Mouse (Mus musculus) erythroblast, embryonic 14.5 days (primary cell): ENCODE data around the gene Egln1. TPM values are rescaled to one million over a fixed set of nuclear protein-coding genes. Genes with fewer than 3 reads are reported as not detected.
A peak's percentile ranks its signal among the peaks of the same experiment; 100 is the strongest.

Experiments
- H3K27me3 ChIP-seq: 2 replicates; pipeline ENCODE4 v1.6.1; 2012; ENCODE audit warnings: inconsistent platforms; ENCODE audit not compliant: control insufficient read depth
- H3K36me3 ChIP-seq: 2 replicates; pipeline ENCODE4 v1.6.1; 2012; ENCODE audit warnings: mild to moderate bottlenecking, inconsistent platforms; ENCODE audit not compliant: control insufficient read depth
- H3K4me1 ChIP-seq: 2 replicates; pipeline ENCODE4 v1.6.1; 2012; ENCODE audit warnings: inconsistent platforms; ENCODE audit not compliant: control insufficient read depth
- H3K4me3 ChIP-seq: replicated peaks from 2 replicates; pipeline ENCODE3; 2012; ENCODE audit warnings: moderate library complexity, mild to moderate bottlenecking, inconsistent platforms
- H3K9me3 ChIP-seq: 2 replicates; pipeline ENCODE4 v1.6.1; 2012; ENCODE audit warnings: low read length, inconsistent platforms, mixed read lengths; ENCODE audit not compliant: control insufficient read depth
- GATA1 ChIP-seq: IDR thresholded peaks from 2 replicates; pipeline ENCODE4 v1.6.1; 2012; ENCODE audit warnings: low read length, inconsistent platforms, mixed read lengths
- TAL1 ChIP-seq: IDR thresholded peaks from 3 replicates; pipeline ENCODE4 v1.6.1; 2012; ENCODE audit warnings: low read length, inconsistent platforms, mixed read lengths
- polyA plus RNA-seq: library from polyadenylated mRNA; stranded (reverse); fragments of >175 nt; gene quantifications from 2 replicates; pipeline ENCODE4 v1.2.3, GENCODE M21; 2012

The Egln1 gene
- polyA plus RNA-seq, 1 experiment: 0.56 TPM

DNA sequence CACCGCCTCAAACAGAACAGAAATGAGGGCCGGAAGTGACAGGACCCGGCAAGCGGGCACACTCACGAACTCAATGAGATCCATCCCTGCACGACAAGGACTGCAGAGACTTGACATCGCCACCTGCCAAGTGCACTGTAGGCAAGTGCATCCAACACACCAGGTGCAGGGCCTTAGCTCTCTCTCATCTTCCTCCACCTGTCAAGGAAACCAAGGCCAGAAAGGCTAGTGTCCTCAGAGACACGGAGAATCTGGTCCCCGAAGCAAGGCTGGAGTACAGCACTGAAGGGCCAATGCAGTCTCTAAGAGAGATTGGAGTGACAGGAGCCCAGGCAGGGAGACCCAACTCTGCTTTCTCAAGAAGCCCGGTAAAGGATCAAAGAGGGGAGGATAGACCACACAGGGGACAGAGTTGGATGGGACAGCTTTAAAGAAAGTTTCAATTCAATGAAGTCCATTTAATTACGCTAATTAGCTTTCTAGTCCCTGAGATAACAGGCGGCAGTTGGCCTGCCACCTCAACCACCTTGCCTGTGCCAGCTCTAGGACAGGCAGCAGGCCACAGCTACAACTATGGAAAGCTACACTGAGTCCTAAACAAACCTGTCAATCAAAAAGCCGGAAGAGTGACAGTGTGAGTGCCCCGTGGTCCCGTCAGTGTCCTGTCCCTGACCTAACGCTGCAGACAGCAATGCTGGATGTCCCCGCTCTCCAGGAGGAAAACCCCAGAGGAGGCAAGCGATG is 31.2 kb downstream of the Egln1 start:
- H3K27me3 ChIP-seq: no peaks in the 10 kb centered on the region
- TF ChIP-seq GATA1 (no peak), TAL1 (no peak)
- peaks cover 7% of the 10 kb centered on the region for H3K4me1 ChIP-seq
- peaks cover 19% of the 10 kb centered on the region for H3K36me3 ChIP-seq
- no peaks in the 10 kb centered on the region; the same call in 1 of the 2 replicates for H3K9me3 ChIP-seq
- H3K4me3 ChIP-seq: no peak overlapping the region

DNA sequence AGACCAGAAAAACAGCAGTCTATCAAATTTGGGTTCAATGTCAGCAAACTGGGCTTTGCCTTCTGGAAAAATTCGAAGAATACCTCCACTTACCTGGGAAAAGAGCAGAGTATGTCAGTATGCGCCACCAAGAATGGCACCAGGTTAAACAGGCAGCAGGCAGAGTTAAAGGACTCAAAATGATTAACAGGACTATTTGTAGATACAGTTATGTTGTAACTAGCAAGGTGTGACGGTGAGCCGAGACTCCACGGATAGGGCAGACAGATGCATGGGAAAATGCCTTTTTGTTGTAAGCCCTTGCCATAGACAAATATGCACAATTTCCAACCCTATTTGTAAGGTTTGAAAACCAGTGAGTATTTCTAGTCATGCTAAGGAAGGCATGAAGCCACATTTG is 35.1 kb downstream of the Egln1 start:
- no peak overlapping the region for H3K4me3 ChIP-seq
- TF ChIP-seq TAL1 (no peak), GATA1 (no peak)
- peaks cover 53% of the 10 kb centered on the region for H3K36me3 ChIP-seq
- no peaks in the 10 kb centered on the region for H3K4me1 ChIP-seq
- H3K27me3 ChIP-seq: no peaks in the 10 kb centered on the region
- peaks cover 5% of the 10 kb centered on the region for H3K9me3 ChIP-seq

DNA sequence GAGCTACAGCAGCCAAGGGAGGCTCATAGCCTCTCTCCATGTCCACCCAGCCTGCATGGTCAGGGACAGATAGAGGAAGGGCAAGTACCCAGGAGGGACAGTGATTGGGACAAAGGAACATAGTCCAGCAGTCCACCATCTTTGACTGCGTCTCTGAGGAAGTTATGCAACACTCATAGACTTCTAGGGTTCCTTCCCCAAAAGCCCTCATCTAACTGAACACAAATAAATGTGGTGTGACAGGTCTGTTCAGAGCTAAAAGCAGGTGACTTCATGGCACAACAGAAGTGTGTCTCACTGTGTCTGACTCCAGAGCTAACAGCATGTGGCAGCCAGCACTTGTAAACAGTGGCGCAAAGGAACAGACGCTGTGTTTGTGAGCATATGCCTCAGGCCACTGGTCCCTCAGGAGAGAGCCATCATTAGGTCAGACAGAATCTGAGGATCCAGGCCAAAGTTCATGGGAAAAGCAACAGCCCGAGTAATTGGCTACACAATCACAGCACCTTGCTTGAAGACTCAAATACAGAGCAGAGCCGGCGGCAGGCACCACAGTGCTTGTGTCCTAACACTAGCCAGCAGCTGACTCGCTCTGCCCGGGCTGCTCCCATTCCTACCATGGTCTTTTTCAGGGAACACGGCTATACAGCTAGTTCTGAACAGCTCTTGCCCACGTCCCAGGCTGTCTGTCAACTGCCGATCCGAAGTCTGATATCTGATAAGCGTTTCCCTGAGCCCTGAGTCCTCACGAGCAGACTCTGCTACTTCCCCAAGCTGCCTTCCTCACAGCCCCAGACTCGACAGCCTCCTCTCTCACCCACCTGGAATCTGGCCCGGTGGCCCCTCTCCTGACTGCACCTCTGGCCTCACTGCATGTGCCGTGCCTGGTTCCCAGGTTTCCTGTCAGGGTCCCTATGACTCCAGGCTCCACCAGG is 36.9 kb downstream of the Egln1 start:
- Histone ChIP-seq H3K27me3 (no peaks in the 10 kb centered on the region), H3K36me3 (peaks cover 72% of the 10 kb centered on the region), H3K4me3 (no peak overlapping the region), H3K4me1 (no peaks in the 10 kb centered on the region), H3K9me3 (peaks cover 5% of the 10 kb centered on the region)
- no peak for TF ChIP-seq TAL1
- no peak for TF ChIP-seq GATA1

GRCm38 (mm10) chr8:124910349-124910748 is 38.8 kb downstream of the Egln1 start:
- H3K36me3 ChIP-seq: peaks cover 90% of the 10 kb centered on the region

DNA sequence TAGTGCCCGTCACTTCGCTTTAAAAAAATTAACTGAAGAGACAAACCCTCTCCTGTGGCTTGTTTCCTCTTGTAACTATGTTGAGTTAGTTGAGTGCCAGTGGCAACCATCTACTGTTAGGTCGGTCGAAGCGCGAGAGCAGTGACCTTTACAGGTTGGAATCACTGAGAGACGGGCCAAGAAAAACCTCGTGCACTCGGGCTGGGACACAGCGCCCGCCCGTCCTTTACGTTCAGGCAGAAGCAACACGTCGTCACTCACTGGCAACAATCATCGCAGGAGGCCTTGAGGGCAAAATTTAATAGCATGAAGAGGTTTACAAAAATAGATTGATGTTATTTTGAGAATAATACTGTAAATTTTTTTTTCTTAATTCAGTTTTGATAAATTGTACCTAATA is 39.2 kb downstream of the Egln1 start:
- H3K9me3 ChIP-seq: peaks cover 5% of the 10 kb centered on the region
- H3K27me3 ChIP-seq: no peaks in the 10 kb centered on the region
- TF ChIP-seq GATA1 (no peak), TAL1 (no peak)
- peaks cover 90% of the 10 kb centered on the region for H3K36me3 ChIP-seq
- no peak overlapping the region for H3K4me3 ChIP-seq
- H3K4me1 ChIP-seq: peaks cover 2% of the 10 kb centered on the region; the same call in 1 of the 2 replicates

More at GRCm38 (mm10) chr8:124910349-124910748, 38.8 kb downstream of the Egln1 start:
- Histone ChIP-seq H3K27me3 (no peaks in the 10 kb centered on the region), H3K9me3 (peaks cover 5% of the 10 kb centered on the region), H3K4me3 (no peak overlapping the region), H3K4me1 (peaks cover 2% of the 10 kb centered on the region; the same call in 1 of the 2 replicates)
- TF ChIP-seq TAL1 (no peak), GATA1 (no peak)

- H3K9me3 ChIP-seq: peaks cover 4% of the 10 kb centered on the region; the same call in 1 of the 2 replicates
- TF ChIP-seq TAL1 (no peak), GATA1 (no peak)
- H3K36me3 ChIP-seq: peaks cover 96% of the 10 kb centered on the region
- peaks cover 19% of the 10 kb centered on the region for H3K4me1 ChIP-seq
- no peaks in the 10 kb centered on the region for H3K27me3 ChIP-seq
- no peak overlapping the region for H3K4me3 ChIP-seq
These were observed 43.6 kb downstream of the Egln1 start for GRCm38 (mm10) chr8:124905482-124905881.

DNA sequence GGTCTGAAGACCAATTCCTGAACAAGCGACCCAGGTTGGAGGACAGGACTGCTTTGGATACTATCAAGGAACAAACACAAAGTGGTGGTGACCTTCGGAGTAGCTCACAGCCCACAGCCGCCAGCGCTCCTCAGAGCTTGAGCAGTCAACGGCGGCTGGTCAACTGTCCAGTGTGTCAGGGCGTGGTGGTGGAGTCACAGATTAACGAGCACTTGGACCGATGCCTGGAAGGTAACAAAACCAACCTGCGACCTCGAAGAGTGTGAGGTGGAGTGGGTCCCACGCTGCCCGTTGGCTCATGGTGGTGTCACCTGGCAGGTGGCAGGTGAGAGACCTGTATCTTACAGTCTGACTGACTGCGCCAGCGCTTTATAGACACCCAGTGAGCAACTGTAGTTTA is 45.9 kb downstream of the Egln1 start:
- Histone ChIP-seq H3K4me1 (peaks cover 37% of the 10 kb centered on the region), H3K36me3 (peaks cover 94% of the 10 kb centered on the region), H3K4me3 (no peak overlapping the region), H3K9me3 (no peaks in the 10 kb centered on the region), H3K27me3 (no peaks in the 10 kb centered on the region)
- no peak for TF ChIP-seq GATA1
- no peak for TF ChIP-seq TAL1

GRCm38 (mm10) chr8:124898251-124898905 is 50.7 kb downstream of the Egln1 start:
- TF ChIP-seq GATA1: no peak
- TF ChIP-seq TAL1: no peak
- Histone ChIP-seq H3K27me3 (no peaks in the 10 kb centered on the region), H3K4me3 (peak overlapping the region; percentile 86), H3K4me1 (peaks cover 61% of the 10 kb centered on the region), H3K9me3 (no peaks in the 10 kb centered on the region), H3K36me3 (peaks cover 77% of the 10 kb centered on the region)
